Mouse (Mus musculus) intestine, embryonic 16.5 days (tissue): ENCODE measurements around the gene Pla2g4b. TPM values are rescaled to one million over a fixed set of nuclear protein-coding genes. Genes with fewer than 3 reads are reported as not detected.

Experiments used
- ATAC-seq: fragments of 200-750 bp; cut with Nextera tagmentation; 2 replicates; pipeline ENCODE4 v1.8.0; 2017; ENCODE audit warnings: moderate TSS enrichment, moderate library complexity
- H3K27ac ChIP-seq: fragments of 300-500 bp; sonication (generic); 2 replicates; pipeline ENCODE4 v1.5.1; 2014; ENCODE audit warnings: mild to moderate bottlenecking, low read length
- H3K27me3 ChIP-seq: fragments of 300-500 bp; sonication (generic); replicated peaks from 2 replicates; pipeline ENCODE4 v1.6.1; 2014; ENCODE audit warnings: low read length, control low read depth, mixed read lengths; ENCODE audit not compliant: control insufficient read depth, insufficient read depth
- H3K36me3 ChIP-seq: fragments of 300-500 bp; sonication (generic); 2 replicates; pipeline ENCODE4 v1.6.1; 2014; ENCODE audit warnings: low read length, control low read depth; ENCODE audit not compliant: control insufficient read depth, insufficient read depth
- H3K4me1 ChIP-seq: fragments of 300-500 bp; sonication (generic); 2 replicates; pipeline ENCODE4 v1.6.1; 2014; ENCODE audit warnings: low read length, control low read depth, mixed read lengths; ENCODE audit not compliant: control insufficient read depth, insufficient read depth
- H3K4me2 ChIP-seq: fragments of 300-500 bp; sonication (generic); 2 replicates; pipeline ENCODE4 v1.6.1; 2014; ENCODE audit warnings: low read depth, low read length, control low read depth
- H3K4me3 ChIP-seq: fragments of 300-500 bp; sonication (generic); 2 replicates; pipeline ENCODE4 v1.5.1; 2014; ENCODE audit warnings: mild to moderate bottlenecking, low read length
- H3K9ac ChIP-seq: fragments of 300-500 bp; sonication (generic); 2 replicates; pipeline ENCODE4 v1.6.1; 2014; ENCODE audit warnings: low read depth, low read length
- H3K9me3 ChIP-seq: fragments of 300-500 bp; sonication (generic); 2 replicates; pipeline ENCODE4 v1.6.1; 2016; ENCODE audit warnings: low read length, control low read depth; ENCODE audit not compliant: control insufficient read depth
- WGBS: fragments of 180-500 bp; shearing (Covaris S2); extraction: QIAGEN DNeasy Blood & Tissue Kit; methylation state at CpG from one replicate; pipeline ENCODE4 v1.1.7; 2014; 5-methylcytosine and 5-hydroxymethylcytosine counted together
- polyA plus RNA-seq: library from polyadenylated mRNA; unstranded; fragments of >200 nt; fragmentation: Nextera tagmentation; extraction: Ambion mirVana; gene quantifications from 2 replicates; pipeline ENCODE4 v1.2.1, GENCODE M21; 2015

Pla2g4b gene
- polyA plus RNA-seq, 1 experiment from 2014 or later = 0.49 TPM

DNA sequence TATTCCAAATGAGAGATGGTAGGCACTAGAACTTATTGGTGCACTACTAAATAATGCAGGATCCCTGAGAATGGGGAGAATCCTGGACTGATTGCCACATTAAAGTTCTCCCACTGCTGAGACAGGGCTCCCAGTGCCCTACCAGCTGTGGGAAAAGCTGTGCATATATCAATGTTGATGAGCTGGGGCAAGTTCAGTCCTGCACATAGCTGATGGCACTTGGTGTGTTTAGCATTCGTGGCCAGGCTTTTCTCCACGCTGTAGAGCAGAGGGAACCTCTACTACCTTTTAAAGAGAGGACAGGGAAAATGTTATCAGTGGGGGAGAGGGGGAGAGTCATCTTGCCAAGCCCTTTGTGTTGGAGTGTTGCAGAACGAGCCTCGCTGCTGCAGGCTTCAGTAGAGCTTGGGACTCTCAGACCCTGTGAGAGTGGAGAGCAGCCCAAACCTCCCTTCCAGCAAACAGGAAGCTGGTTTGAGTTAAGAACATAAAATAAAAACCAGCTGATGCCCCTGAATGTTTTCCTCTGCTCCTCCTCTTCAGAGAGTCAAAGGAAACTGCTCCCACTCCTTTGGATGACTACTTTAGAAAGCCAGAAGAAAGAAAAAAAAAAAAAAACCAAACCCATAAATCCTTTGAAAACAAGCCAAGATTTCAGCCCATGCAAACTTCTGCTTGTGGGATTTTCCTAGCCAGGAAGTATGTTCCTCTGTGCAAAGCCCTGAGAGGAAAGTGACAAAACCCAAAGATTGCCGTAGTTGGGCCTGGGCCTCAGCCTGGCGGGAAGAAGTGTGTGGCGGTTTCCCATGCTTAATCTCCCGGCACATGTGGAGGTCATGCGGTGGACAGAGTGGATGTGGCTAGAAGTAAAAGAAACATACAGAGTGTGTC lies 37.6 kb upstream of the Pla2g4b start:
- H3K4me1 ChIP-seq = peaks cover 26% of the 10 kb centered on the region
- no peaks in the 10 kb centered on the region for H3K9me3 ChIP-seq
- peak overlapping the region; percentile 78 for H3K27ac ChIP-seq
- ATAC-seq = no peak
- no peaks in the 10 kb centered on the region for H3K27me3 ChIP-seq
- WGBS = 50% methylated on average over 9 of the region's 9 CpGs
- peak overlapping the region; percentile 20; the same call in 1 of the 2 replicates for H3K9ac ChIP-seq
- H3K4me2 ChIP-seq = no peak overlapping the region
- 0 out of 2 replicates have a peak, but pooled peaks cover 2% of the 10 kb centered on the region for H3K36me3 ChIP-seq
- H3K4me3 ChIP-seq = no peak overlapping the region

- H3K9me3 ChIP-seq = no peaks in the 10 kb centered on the region
- no peak overlapping the region for H3K4me3 ChIP-seq
- 74% methylated on average over 4 of the region's 4 CpGs for WGBS
- 0 out of 2 replicates have a peak, but pooled peaks cover 1% of the 10 kb centered on the region for H3K36me3 ChIP-seq
- peaks cover 19% of the 10 kb centered on the region for H3K4me1 ChIP-seq
- no peaks in the 10 kb centered on the region for H3K27me3 ChIP-seq
- H3K4me2 ChIP-seq = no peak overlapping the region
- H3K27ac ChIP-seq = no peak overlapping the region
- ATAC-seq = no peak
- no peak overlapping the region for H3K9ac ChIP-seq
Measured at GRCm38 (mm10) chr2:119997354-119997753, 35.9 kb upstream of the Pla2g4b start.

- whole genome bisulfite sequencing = 94% methylated on average over 2 of the region's 2 CpGs
- no peak for ATAC-seq
Measured at GRCm38 (mm10) chr2:119999731-120000130, 33.5 kb upstream of the Pla2g4b start.

DNA sequence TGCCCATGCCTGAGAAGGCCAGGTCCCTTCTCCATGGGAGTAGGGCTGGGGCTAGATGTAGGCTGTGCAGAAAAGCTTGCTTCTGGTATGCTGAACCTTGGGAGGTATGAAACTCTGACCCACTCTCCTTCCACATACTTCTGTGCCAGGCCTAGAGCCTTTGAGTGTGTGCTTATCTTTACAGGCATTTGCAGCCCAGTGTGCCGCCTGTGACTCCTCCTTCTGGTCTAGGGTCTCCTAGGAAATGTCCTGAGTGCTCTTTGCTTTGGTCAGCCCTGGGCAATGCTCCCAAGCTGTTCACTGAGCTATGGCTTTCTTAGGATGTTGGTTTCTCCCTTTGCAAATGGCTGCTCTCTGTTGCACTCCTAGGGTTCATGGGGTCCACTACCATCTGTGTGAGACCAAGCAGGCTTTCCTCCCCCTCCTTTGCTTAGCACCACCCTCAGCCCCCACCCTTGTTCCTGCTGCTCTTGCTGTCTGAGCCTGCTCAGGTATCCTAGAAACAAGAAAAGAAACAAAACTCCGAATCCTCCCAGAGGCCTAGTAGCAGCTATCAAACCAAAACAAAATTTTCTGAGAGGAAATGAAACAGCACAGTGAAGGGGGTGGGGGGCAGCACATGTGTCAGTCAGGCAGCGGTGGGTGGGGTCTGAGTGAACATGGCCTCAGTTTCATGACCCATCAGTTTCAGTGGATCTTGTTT lies 32.2 kb upstream of the Pla2g4b start:
- WGBS = 67% methylated on average over 3 of the region's 3 CpGs
- Histone ChIP-seq H3K4me3 (no peak overlapping the region), H3K9me3 (no peaks in the 10 kb centered on the region), H3K36me3 (no peaks in the 10 kb centered on the region), H3K27me3 (no peaks in the 10 kb centered on the region), H3K4me1 (peaks cover 5% of the 10 kb centered on the region), H3K27ac (0 out of 2 replicates have a peak overlapping the region, but pooled peaks have one; percentile 4), H3K9ac (no peak overlapping the region), H3K4me2 (no peak overlapping the region)
- no peak for ATAC-seq

More at GRCm38 (mm10) chr2:119999731-120000130, 33.5 kb upstream of the Pla2g4b start:
- no peak overlapping the region for H3K9ac ChIP-seq
- no peak overlapping the region for H3K27ac ChIP-seq
- no peak overlapping the region for H3K4me3 ChIP-seq
- no peaks in the 10 kb centered on the region for H3K27me3 ChIP-seq
- no peak overlapping the region for H3K4me2 ChIP-seq
- H3K36me3 ChIP-seq = no peaks in the 10 kb centered on the region
- no peaks in the 10 kb centered on the region for H3K9me3 ChIP-seq
- peaks cover 18% of the 10 kb centered on the region for H3K4me1 ChIP-seq

GRCm38 (mm10) chr2:120001956-120002355 lies 31.3 kb upstream of the Pla2g4b start:
- Histone ChIP-seq H3K4me1 (peaks cover 4% of the 10 kb centered on the region; the same call in 1 of the 2 replicates), H3K4me3 (no peak overlapping the region), H3K36me3 (no peaks in the 10 kb centered on the region), H3K9ac (no peak overlapping the region), H3K27me3 (no peaks in the 10 kb centered on the region), H3K27ac (no peak overlapping the region), H3K9me3 (no peaks in the 10 kb centered on the region), H3K4me2 (no peak overlapping the region)
- 75% methylated on average over 4 of the region's 4 CpGs for WGBS
- no peak for ATAC-seq

DNA sequence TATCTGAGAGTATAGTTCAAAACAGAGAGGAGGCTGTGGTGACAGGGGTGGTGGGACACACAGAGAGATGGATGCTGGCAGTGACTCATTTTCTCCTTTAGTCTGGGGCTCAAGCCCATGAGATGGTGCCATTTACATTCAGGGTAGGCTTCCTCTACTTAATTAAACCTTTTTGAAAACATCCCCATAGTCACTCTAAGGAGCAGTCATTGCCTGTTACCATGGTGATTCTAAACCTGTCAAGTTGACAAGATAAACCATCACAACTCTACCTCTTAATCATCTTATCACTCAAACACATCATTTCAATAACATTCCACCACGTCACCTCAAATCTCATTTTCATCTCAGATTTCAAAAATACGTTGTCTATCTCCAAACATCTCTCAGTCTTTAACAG lies 29.2 kb upstream of the Pla2g4b start:
- Histone ChIP-seq H3K36me3 (no peaks in the 10 kb centered on the region), H3K27me3 (no peaks in the 10 kb centered on the region), H3K9me3 (no peaks in the 10 kb centered on the region), H3K4me2 (no peak overlapping the region), H3K4me1 (no peaks in the 10 kb centered on the region; the same call in 1 of the 2 replicates), H3K9ac (no peak overlapping the region), H3K27ac (no peak overlapping the region), H3K4me3 (no peak overlapping the region)
- WGBS = 87% methylated on average over 2 of the region's 2 CpGs
- ATAC-seq = no peak

DNA sequence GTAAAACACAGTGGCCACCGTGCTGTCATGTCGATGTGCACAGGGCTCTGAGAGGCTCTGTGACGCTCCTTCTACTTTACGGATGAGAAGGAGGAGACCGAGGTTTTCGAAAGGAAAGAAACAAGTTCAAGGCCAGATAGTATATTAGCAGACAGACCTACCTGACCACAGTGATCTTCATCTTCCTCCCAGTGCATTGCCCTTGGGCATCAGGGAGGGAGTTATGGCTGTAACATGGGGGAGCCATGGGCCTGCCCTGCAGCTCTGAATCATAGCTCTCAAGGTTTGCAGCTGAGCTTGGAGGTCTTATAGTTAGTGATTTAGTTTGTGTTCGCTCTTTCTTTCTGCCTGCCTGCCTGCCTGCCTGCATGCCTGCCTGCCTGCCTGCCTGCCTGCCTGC lies 26.5 kb upstream of the Pla2g4b start:
- no peak overlapping the region for H3K27ac ChIP-seq
- H3K36me3 ChIP-seq = no peaks in the 10 kb centered on the region
- H3K9me3 ChIP-seq = no peaks in the 10 kb centered on the region
- no peak overlapping the region for H3K4me3 ChIP-seq
- ATAC-seq = no peak
- H3K4me1 ChIP-seq = no peaks in the 10 kb centered on the region
- H3K9ac ChIP-seq = no peak overlapping the region
- 91% methylated on average over 7 of the region's 7 CpGs for WGBS
- H3K4me2 ChIP-seq = no peak overlapping the region
- no peaks in the 10 kb centered on the region for H3K27me3 ChIP-seq

- Histone ChIP-seq H3K27ac (no peak overlapping the region), H3K9me3 (no peaks in the 10 kb centered on the region), H3K27me3 (no peaks in the 10 kb centered on the region), H3K4me1 (no peaks in the 10 kb centered on the region), H3K9ac (no peak overlapping the region), H3K4me3 (no peak overlapping the region), H3K4me2 (no peak overlapping the region), H3K36me3 (no peaks in the 10 kb centered on the region)
- no peak for ATAC-seq
- 80% methylated on average over 4 of the region's 4 CpGs for WGBS
Measured at GRCm38 (mm10) chr2:120007680-120008210, 25.5 kb upstream of the Pla2g4b start.

DNA sequence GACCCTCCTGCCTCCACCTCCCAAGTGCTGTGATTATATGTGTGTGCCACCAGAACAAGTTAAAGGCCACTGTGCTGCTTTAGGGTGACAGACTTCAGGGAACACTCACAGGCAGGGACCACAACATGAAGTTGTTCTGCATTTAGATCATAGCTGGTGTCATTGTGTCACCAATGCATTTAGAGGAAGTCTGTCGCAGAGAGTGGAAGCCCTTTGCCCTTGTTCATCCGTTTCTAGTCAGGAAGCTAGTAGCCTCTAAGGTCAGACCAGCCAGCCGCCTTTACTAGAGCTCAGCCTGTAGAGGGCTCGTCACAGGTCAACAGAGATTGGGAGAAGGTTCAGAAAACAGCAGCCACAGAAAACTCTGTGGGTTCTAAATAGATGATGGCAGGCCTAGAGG lies 24.5 kb upstream of the Pla2g4b start:
- Histone ChIP-seq H3K4me1 (no peaks in the 10 kb centered on the region), H3K36me3 (no peaks in the 10 kb centered on the region), H3K27ac (no peak overlapping the region), H3K4me2 (no peak overlapping the region), H3K27me3 (no peaks in the 10 kb centered on the region), H3K4me3 (no peak overlapping the region), H3K9me3 (no peaks in the 10 kb centered on the region), H3K9ac (no peak overlapping the region)
- 62% methylated on average over 4 of the region's 4 CpGs for WGBS
- no peak for ATAC-seq
